Mouse (Mus musculus): ENCODE results near the gene Stat5b. TPM values are rescaled to one million over a fixed set of nuclear protein-coding genes. Genes with fewer than 3 reads are reported as not detected.

Stat5b gene
- total RNA-seq (2021) = 10 to 100 TPM; 20.1 to 23.1 TPM

DNA sequence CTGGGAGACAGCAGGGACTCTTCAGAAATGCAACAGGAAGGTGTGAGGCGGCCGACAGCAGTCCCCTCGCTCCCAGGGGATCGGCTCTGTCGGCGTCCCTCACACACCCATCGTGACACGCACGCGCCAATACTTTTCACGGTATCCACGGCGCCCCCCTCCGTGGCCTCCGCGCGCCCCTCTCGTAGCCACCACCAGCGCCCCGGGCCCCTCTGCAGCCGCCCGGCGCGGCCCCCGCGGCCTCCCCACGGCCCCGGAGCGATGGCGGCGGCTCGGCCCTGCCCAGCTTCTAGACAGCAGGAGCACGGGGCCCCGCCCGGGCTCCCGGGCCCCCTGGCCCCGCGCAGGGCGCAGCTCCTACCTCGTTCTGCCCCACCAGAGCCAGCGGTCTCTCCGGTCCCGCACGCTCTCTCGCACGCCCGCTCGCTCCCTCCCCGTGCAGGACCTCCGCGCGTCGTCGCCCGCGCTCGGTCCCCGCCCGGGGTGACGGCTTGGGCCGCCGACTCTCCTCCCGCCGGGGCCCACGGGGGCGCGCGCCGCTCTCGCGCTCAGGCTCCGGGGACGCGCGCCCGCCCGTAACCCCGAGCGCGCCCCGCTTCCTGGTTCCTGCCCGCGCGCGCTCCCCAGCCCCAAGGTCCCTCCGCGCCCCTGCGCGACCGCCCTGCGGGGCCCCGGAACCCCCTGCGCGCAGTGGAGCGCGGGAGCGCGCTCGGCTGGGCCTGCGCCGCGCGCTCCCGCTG is at the start of gene Stat5b:
TSS of gene Stat5b (minus strand) at position 687 of the 740 bp plus-strand sequence.
- DNase-seq (ENCODE audit: low spot score in 2 of 2) = peak; percentile 55 to 71
- intact Hi-C loops (cut with DNase I) = no loop called here

DNA sequence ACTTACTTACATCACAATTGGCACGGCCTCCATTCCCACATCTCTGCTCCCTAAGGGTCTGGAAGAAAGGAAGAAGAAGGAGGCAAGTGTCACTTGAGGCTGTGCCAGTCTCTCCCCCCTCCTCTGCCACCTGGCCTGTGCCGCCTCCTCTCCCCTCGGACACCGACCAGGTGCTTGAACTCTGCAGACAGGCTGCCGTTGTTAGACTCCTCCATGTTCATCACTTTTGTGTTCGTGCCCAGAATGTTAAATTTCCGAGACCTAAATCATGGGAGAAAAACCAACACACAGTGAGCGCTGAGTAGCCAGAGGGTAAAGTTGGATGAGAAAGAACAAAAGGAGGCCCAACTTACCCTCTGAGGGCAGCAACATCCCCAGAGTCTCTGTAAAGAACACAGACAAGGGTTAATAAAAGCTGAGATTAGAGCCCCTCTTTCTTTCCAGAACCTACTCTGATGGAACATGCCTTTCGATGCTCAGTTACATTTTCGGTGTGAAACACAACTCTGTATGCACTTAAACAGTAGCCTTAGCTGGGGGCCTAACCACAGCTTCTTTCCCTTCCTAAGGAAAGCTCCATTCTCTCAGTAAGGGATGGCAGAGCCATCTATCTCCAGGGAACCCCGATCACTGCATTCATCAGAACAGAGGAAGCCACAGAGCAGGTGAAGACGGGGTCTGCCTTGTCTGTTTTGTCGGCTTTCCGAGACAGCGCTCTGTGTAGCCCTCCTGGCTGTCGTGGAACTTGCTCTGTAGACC is 48.1 kb upstream of the Stat5b start:
- intact Hi-C loops (cut with DNase I) = no loop called here
- DNase-seq (ENCODE audit: low spot score in 2 of 2) = no peak

DNA sequence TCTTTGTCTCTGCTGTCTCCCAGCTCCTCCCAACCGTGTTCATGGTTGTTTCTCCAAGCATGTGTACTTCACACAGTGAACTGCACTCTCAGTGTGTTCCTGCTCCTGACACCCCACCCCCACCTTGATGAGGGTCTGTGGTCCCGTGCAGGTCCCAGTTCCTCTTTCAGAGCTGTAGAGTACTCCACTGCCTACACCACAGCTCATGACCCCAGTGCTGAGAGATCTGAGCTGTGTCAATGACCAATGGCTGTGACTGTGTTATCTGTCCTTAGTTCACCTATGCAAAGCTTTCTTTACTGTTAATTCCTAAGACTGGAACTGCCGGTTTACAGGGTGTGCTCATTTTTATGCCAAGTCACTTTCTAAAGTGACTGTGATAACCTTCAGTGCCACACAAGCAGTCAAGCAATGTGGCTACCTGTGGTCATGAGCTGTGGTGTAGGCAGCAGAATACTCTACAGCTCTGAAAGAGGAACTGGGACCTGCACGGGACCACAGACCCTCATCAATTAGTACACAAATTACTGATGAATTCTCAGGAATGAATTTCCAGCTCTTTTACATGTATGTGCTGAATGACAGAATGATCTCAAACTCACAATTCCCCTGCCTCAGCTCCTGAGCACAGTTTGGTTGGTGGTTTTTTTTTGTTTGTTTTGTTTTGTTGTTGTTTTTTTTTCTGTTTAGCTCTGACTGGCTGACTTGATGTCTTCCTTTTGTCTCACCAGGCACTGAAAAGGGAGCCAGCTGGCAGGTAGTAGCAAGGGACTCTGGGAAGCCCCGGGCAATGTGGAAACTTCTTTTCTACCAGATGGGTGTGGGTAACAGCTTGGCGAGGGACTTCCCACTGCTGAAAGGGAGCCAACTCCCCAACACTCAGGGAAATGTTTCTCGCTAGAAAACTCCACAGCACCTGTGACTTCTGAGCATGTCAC is 47.0 kb upstream of the Stat5b start:
- intact Hi-C loops (cut with DNase I) = no loop called here

DNA sequence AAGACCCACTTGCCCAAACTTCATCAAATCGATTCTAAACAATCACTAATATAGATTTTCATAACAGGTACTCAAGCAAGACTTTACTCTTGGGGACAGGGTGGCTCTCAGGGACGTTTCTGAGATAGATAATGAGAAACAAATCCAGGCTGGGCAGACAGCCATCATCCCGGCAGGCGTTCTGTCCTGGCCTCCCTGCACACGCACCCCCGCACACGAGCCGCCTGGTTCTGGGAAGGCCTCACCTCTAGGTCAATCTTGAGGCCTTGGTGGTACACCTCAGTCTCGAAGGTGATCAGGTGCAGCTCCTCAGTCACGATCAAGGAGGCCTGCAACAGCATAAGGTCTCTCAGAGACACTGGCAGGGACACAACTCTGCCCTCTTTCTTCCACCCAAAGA is 45.6 kb upstream of the Stat5b start:
- intact Hi-C loops (cut with DNase I) = no loop called here
- DNase-seq (ENCODE audit: low spot score in 2 of 2) = no peak

More for the DNA sequence above, 47.0 kb upstream of the Stat5b start:
- DNase-seq (ENCODE audit: low spot score in 2 of 2) = peak; percentile 47 to 78

DNA sequence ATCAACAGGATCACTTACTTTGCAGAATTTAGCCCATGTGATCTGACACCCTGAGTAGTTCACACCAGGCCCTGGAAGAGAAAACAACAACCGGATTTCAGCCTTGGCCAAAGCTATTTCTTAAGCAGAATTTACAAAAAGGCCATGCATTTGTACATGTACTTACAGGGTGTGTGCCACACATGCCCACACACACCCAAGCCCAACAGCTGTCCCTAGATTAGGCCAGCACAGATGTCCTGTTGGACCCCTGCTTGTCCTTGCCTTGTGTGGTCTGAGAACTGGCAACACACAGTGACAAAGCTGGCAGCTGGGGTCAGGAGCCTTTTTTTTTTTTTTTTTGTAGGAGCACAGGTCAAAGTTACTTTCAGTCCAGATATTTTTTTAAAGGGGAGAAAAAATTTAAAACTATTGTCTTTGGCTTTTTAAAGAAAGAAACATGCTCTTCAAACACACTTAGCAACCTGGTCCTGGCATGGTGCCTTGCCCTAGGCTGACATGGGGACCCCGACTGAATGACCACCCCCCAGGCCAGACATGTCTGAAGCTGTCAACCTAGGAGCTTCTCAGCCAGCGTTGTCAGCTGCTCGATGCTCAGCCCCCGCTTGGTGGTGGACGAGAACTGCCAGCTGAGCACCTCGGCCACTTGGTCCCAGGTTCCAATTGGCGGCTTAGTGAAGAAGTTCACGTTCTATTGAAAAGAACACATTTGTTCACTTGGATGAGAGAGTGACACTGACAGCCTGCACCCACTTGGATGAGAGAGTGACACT is 43.8 kb upstream of the Stat5b start:
- intact Hi-C loops (cut with DNase I) = no loop called here
- no peak for DNase-seq (ENCODE audit: low spot score in 2 of 2)

DNA sequence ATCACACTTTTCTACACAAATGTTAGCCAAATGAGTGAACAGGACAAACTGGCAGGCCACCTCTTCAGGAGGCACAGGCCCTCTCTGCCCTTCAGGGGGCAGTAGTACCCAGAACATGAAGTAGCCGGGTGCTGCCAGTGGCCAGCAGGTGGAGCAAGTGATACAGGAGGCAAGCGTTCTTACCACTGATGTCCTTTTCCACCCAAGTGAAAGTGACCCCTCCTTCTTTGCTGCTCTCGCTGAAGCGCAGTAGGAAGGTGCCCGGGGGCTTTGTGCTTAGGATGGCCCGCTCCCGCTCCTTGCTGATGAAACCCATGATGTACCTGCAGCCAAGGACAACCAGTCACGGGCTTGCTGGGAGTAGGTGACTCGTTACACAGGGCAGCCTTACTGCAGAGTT is 43.0 kb upstream of the Stat5b start:
- intact Hi-C loops (cut with DNase I) = loop anchor here (1.0 to 2.0 kb wide), 2 partner anchors 64 to 171 kb away; no protein-coding TSS in a partner anchor
- DNase-seq (ENCODE audit: low spot score in 2 of 2) = peak; percentile 83 to 91

DNA sequence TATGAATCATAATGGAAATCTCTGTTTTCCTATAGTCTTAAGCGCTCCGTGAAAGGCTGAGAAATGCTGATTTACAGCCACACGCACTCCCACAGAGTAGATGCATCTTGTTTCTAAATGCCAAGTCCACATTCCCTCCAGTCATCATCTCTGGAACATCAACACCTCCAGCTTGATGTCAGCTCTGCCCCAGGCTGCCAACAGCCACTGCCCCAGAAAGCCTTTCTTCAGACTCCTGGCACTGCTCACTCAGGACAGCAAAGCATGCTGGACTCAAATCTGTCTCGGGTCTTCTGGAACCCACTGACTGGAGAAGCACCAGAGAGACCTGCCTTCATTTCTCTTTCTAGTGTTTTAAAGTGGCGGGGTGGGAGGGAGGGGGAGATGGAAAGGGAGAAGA is 41.9 kb upstream of the Stat5b start:
- DNase-seq (ENCODE audit: low spot score in 2 of 2) = peak in 1 of 2 experiments; percentile 23
- intact Hi-C loops (cut with DNase I) = loop anchor here (2.0 kb wide), 1 partner anchor 172 kb away; no protein-coding TSS in a partner anchor

DNA sequence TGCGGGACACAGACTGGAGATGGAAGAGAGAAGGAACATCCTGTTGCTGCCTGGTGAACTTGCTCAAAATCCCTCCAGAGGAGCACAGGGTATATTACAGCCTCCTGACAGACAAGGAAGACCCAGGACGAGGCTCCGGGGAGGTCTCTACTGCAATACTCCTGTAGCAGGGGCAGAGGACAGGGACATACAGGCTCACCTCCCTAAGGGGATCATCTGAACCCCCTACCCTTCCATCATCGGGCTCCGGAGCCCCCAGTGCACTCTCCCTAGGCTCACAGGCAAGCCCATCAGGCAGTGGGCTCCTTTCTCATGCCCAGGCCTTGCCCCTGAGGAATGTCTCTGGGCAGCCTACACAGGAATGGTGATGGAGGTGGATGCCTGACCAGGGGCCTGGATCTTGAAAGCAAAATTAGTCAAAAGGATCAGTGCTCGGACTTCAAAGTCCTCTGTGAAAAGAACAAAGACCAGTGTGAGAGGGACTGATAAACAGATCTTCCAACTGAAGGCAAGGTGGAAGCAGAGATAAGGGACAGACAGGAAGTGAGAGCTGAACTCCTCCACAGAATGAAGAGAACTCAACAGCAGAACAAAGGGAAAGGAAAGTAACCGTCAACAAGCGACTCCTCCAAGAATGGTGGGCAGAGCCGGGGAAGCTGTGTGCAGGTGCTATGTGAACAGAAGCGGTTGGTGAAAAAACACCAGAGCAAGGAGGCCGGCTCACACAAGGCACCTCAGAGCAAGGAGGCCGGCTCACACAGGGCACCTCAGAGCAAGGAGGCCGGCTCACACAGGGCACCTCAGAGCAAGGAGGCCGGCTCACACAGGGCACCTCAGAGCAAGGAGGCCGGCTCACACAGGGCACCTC is 41.0 kb upstream of the Stat5b start:
- intact Hi-C loops (cut with DNase I) = loop anchor here (2.0 kb wide), 1 partner anchor 173 kb away; no protein-coding TSS in a partner anchor
- DNase-seq (ENCODE audit: low spot score in 2 of 2) = no peak

DNA sequence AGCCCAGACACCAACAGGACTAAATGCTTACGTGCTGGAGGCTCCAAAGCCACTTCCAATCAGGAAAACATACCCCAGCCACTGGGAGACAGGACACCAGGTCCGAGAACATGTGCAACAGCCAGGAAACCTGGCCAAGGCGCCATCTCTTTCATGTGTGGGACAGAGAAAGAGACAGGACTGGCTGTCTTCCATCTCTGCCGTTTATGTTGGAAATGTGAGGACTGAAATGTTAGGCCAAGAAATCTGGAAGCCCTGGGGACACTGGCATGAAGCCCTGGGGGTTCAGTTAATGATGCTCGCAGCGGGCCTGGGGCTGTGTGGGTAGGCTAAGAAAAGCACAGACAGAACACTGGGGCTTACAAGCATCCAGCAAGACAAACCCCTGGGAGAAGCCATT is 40.0 kb upstream of the Stat5b start:
- intact Hi-C loops (cut with DNase I) = no loop called here
- no peak for DNase-seq (ENCODE audit: low spot score in 2 of 2)

DNA sequence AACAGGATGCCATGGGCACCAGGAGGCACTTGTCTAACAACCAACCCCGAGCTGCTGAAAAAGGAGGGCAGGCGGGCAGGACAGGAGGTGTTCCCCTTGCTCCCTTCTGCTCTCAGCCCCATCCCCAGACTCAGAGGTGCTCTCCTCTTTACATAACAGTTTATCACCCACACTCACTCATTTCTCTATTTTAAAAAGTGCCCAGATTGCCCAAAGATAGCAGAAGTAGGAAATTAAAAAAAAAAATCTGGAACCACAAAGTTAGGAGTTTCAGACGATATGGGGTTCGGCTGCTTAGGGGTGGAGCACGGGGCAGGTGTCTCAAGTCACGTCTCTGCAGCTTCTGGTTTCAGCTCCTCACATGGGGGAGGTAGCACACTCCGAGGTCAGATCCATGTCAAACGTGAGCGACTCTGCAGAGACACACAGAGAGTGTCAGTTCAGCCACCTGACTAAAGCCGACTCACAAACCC is 37.9 kb upstream of the Stat5b start:
- DNase-seq (ENCODE audit: low spot score in 2 of 2) = no peak
- intact Hi-C loops (cut with DNase I) = no loop called here

DNA sequence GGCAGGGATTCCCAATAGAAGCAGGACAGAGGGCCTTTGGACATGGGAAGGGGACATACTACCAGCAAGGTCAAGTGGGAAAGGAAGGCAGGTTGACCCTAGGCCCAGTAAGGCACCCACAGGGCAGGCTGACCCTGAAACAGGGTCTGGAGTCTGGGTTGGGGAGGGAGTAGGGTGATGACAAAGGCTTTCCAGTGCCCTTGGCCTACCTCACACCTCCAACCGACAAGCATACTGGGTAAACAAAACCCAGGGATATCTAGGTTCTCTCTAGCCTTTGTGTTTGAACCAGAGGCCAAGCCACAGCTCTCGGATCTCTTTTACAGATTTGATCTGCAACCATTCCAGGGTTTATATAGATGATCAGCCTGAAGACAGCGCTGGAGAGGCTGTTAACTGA is 37.2 kb upstream of the Stat5b start:
- intact Hi-C loops (cut with DNase I) = no loop called here
- DNase-seq (ENCODE audit: low spot score in 2 of 2) = no peak

DNA sequence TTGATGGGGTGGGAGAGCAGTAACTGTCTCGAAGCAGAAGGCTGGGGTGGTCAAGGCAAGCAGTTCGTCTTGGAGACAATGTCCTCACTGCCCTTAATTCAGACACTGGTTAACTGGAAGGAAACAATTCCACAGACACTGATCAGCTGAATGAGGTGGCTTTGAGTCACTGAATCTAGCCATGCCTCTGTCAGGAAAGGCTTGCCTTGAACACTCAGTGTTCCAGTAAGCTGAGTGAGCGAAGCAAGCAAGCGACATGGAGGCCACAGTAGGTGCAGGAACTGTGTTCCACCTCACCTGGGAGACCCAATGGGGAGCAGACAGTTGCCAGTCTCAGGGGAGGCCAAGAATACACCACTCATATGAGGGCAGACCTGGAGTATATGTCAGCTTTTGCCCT is 36.7 kb upstream of the Stat5b start:
- DNase-seq (ENCODE audit: low spot score in 2 of 2) = no peak
- intact Hi-C loops (cut with DNase I) = no loop called here

DNA sequence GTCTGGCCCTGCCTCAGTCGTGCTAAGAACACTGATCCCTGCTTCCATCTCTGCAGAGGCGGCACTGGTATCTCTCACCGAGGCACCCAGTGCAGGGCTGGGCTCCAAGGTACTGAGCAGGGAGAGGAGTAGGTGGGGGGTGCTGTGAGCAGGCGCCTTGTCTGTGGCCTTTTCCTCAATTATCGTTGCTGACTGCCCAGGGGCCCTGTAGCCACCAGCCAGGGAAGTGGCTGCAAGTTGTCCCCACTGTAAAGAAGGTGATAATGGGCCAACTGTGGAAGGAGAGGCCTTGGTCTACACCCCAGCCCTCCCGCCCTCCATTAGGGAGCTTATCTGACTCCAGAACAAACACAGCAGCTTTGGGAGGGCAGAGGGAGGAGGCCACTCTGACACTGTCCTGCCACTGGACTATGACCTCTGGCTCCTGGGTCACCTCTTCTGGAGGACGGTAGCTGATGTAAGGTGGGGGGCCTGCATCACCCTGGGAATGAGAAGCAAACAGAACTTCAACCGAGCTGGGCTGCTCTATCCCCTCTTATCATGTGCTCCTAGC is 35.7 kb upstream of the Stat5b start:
- intact Hi-C loops (cut with DNase I) = no loop called here
- DNase-seq (ENCODE audit: low spot score in 2 of 2) = no peak

DNA sequence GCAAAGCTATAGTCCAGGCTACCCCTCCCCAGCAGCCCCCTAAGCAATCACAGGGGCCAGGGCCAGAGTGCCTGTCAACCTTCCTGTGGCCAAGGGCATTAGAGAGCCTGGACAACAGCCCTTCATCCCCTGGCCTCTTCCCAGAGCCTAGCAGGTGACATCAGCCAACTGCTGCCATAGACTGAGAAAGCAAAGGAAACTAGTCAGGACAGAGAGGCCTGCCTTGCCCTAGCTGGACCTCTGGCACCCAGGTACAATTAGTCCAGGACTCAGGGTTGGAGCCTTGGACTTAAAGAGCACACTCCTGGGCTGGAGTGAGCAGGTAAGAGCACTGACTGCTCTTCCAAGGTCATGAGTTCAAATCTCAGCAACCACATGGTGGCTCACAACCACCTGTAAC is 34.9 kb upstream of the Stat5b start:
- no peak for DNase-seq (ENCODE audit: low spot score in 2 of 2)
- intact Hi-C loops (cut with DNase I) = no loop called here

DNA sequence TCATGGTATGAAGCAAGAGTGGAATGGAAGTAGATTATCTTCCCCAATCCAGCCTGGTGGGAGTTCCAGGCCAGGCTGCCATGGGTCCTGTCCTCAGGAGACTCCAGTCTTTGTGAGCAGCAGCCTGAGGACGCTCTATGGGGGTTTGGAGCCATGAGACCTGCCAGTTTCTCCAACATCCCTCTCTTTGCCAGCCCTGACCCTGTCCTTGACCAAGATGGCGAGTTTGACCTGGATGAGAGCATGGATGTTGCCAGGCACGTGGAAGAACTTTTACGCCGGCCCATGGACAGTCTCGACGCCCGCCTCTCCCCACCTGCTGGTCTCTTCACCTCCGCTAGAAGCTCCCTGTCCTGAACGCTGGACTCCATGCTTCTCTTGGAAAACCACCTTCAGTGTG is 33.1 kb upstream of the Stat5b start:
- DNase-seq (ENCODE audit: low spot score in 2 of 2) = no peak
- intact Hi-C loops (cut with DNase I) = no loop called here

DNA sequence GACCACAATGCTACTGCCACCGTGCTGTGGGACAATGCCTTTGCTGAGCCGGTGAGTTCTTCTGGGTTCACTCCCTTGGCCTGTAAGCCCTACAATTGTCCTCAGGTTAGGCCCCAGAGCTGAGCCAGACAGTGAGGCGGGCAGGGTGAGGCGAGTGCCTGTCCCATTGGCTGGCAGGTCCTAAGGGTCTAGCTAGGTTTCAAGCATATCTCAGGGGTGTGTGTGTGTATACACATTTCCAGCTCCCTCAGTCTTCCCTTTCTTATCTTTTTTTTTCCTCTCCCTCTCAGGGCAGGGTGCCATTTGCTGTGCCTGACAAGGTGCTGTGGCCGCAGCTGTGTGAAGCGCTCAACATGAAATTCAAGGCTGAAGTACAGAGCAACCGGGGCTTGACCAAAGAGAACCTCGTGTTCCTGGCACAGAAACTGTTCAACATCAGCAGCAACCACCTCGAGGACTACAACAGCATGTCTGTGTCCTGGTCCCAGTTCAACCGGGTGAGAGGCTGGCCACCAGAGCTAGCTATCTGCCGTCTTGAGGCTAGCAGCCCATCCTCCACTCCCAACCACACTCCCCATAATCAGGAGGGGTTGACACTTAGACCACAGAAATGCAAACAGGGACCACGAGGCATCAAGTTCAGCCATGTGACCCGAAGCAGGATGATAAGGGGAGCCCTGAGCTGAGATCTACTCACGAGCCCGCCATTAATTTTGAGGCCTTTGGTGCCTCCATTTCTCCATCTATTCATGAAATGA is 29.0 kb upstream of the Stat5b start:
- intact Hi-C loops (cut with DNase I) = no loop called here
- DNase-seq (ENCODE audit: low spot score in 2 of 2) = no peak

DNA sequence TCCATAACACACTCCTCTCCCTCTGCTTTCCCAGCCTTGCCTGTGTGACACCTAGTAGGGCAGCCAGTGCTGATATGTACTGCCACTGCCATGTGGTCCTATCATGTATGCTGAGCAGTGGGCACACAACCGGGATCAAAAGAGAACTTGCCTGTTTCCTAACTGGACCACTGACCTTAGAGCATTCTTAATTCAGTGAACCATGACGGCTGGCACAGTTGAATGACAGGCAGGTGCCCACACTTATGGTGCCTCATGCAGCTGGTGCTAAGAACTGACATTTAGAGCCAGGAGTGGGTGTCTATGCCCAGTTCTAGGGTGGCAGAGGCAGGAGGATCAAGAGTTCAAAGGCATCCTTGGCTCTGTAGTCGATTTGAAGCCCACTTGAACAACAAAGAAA is 25.2 kb upstream of the Stat5b start:
- intact Hi-C loops (cut with DNase I) = no loop called here
- no peak for DNase-seq (ENCODE audit: low spot score in 2 of 2)
